Mouse (Mus musculus) heart, embryonic 14.5 days (tissue): ENCODE data around the gene Ulk4. TPM values are rescaled to one million over a fixed set of nuclear protein-coding genes. Genes with fewer than 3 reads are reported as not detected.
"Not testable (repeated sequence)": the region's sequence is repeated elsewhere in the genome, so short reads cannot be mapped to it uniquely, and the experiment has no call there.

Experiments
- ATAC-seq: fragments of 200-750 bp; cut with Nextera tagmentation; 2 replicates; pipeline ENCODE4 v1.8.0; 2017; ENCODE audit warnings: low read depth, moderate TSS enrichment; ENCODE audit not compliant: insufficient number of reproducible peaks, insufficient read depth, low FRiP score
- H3K27ac ChIP-seq, 2 experiments: fragments of 200-500 bp in 1 of 2; fragments of 300-500 bp in 1 of 2; sonication (generic) in 1 of 2; replicated peaks in 1 of 2; 2 replicates each; pipeline ENCODE4 v1.5.1; 2012 to 2014; ENCODE audit warnings: low read depth in 2 of 2, low read length in 2 of 2, control low read depth in 1 of 2, mild to moderate bottlenecking in 1 of 2, mixed read lengths in 1 of 2; ENCODE audit not compliant: control insufficient read depth in 1 of 2, insufficient read depth in 1 of 2
- H3K27me3 ChIP-seq: fragments of 300-500 bp; sonication (generic); 2 replicates; pipeline ENCODE4 v1.6.1; 2014; ENCODE audit warnings: mild to moderate bottlenecking, low read length, control low read depth; ENCODE audit not compliant: control insufficient read depth, insufficient read depth
- H3K36me3 ChIP-seq: fragments of 300-500 bp; sonication (generic); 2 replicates; pipeline ENCODE4 v1.6.1; 2014; ENCODE audit warnings: mild to moderate bottlenecking, control low read depth, low read length, mixed read lengths; ENCODE audit not compliant: control insufficient read depth, insufficient read depth
- H3K4me1 ChIP-seq, 2 experiments: fragments of 200-500 bp in 1 of 2; fragments of 300-500 bp in 1 of 2; sonication (generic) in 1 of 2; 2 replicates each; pipeline ENCODE4 v1.6.1; 2012 to 2014; ENCODE audit warnings: low read length in 2 of 2, control low read depth in 1 of 2, mixed read lengths in 1 of 2; ENCODE audit not compliant: control insufficient read depth in 2 of 2, insufficient read depth in 2 of 2
- H3K4me2 ChIP-seq: fragments of 300-500 bp; sonication (generic); 2 replicates; pipeline ENCODE4 v1.6.1; 2014; ENCODE audit warnings: mild to moderate bottlenecking, low read length
- H3K4me3 ChIP-seq, 2 experiments: fragments of 200-500 bp in 1 of 2; fragments of 300-500 bp in 1 of 2; sonication (generic) in 1 of 2; 2 replicates each; pipeline ENCODE4 v1.5.1; 2012 to 2014; ENCODE audit warnings: low read length in 2 of 2, mild to moderate bottlenecking in 2 of 2, control low read depth in 1 of 2, low read depth in 1 of 2, moderate library complexity in 1 of 2; ENCODE audit not compliant: control insufficient read depth in 1 of 2, insufficient read depth in 1 of 2
- H3K9ac ChIP-seq: fragments of 300-500 bp; sonication (generic); 2 replicates; pipeline ENCODE4 v1.6.1; 2014; ENCODE audit warnings: mild to moderate bottlenecking, low read length
- H3K9me3 ChIP-seq: fragments of 300-500 bp; sonication (generic); 2 replicates; pipeline ENCODE4 v1.6.1; 2016; ENCODE audit warnings: low read length, control low read depth; ENCODE audit not compliant: control insufficient read depth
- WGBS: fragments of 180-500 bp; shearing (Covaris S2); extraction: QIAGEN DNeasy Blood & Tissue Kit; methylation state at CpG from one replicate; pipeline ENCODE4 v1.1.7; 2014; 5-methylcytosine and 5-hydroxymethylcytosine counted together
- polyA plus RNA-seq: library from polyadenylated mRNA; unstranded; fragments of >200 nt; fragmentation: Nextera tagmentation; extraction: Ambion mirVana; gene quantifications from 2 replicates; pipeline ENCODE4 v1.2.1, GENCODE M21; 2014

Gene Ulk4
- polyA plus RNA-seq, 1 experiment from 2014 or later: 95.4 TPM

- H3K4me1 ChIP-seq: peaks cover 10 to 14% of the 10 kb centered on the region in 2 experiments
- H3K4me3 ChIP-seq: no peak overlapping the region
- no peaks in the 10 kb centered on the region for H3K9me3 ChIP-seq
- no peak for ATAC-seq
- no peaks in the 10 kb centered on the region for H3K36me3 ChIP-seq
- H3K27me3 ChIP-seq: no peaks in the 10 kb centered on the region
- no peak overlapping the region for H3K27ac ChIP-seq
- no peak overlapping the region for H3K4me2 ChIP-seq
- 98% methylated on average over 3 of the region's 3 CpGs for WGBS
- no peak overlapping the region for H3K9ac ChIP-seq
Observed at GRCm38 (mm10) chr9:121059286-121059685, 217.7 kb downstream of the Ulk4 start.

GRCm38 (mm10) chr9:121058538-121058937, 218.5 kb downstream of the Ulk4 start:
- peaks cover 10 to 14% of the 10 kb centered on the region in 2 experiments for H3K4me1 ChIP-seq
- H3K9ac ChIP-seq: no peak overlapping the region
- H3K27ac ChIP-seq: no peak overlapping the region
- ATAC-seq: no peak
- H3K9me3 ChIP-seq: no peaks in the 10 kb centered on the region
- no peaks in the 10 kb centered on the region for H3K27me3 ChIP-seq
- no peak overlapping the region for H3K4me3 ChIP-seq
- no peak overlapping the region for H3K4me2 ChIP-seq
- no peaks in the 10 kb centered on the region for H3K36me3 ChIP-seq
- WGBS: 74% methylated on average over 8 of the region's 8 CpGs

- H3K4me3 ChIP-seq: no peak overlapping the region
- H3K27me3 ChIP-seq: no peaks in the 10 kb centered on the region
- H3K9ac ChIP-seq: no peak overlapping the region
- no peaks in the 10 kb centered on the region for H3K9me3 ChIP-seq
- WGBS: 78% methylated on average over 7 of the region's 7 CpGs
- H3K36me3 ChIP-seq: no peaks in the 10 kb centered on the region
- no peak overlapping the region for H3K27ac ChIP-seq
- no peak overlapping the region for H3K4me2 ChIP-seq
- H3K4me1 ChIP-seq: peaks cover 10 to 13% of the 10 kb centered on the region in 2 experiments
- no peak for ATAC-seq
Observed at GRCm38 (mm10) chr9:121058116-121058515, 218.9 kb downstream of the Ulk4 start.

DNA sequence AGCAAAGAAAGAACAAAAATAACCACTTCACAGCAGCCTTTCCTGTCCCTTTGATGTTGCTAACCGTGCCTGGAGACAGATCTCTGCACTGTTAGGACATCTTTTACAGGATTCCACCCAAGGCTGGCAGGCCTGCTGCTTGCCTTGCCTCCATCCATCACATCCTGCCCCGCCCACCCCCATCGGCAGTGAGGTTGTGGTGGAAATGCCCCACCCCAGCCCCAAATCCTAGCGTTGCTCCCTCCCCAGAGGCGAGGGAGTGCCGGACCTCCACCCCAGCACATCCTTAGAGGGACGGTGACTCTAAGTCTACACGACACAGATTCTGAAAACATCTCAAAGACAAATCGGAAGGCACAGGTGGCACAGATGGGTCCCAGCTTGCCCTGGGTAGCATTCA, 219.6 kb downstream of the Ulk4 start:
- Histone ChIP-seq H3K27ac (no peak overlapping the region), H3K4me2 (no peak overlapping the region), H3K9me3 (0 out of 2 replicates have a peak, but pooled peaks cover 3% of the 10 kb centered on the region), H3K36me3 (no peaks in the 10 kb centered on the region), H3K4me1 (peaks cover 5 to 6% of the 10 kb centered on the region in 2 experiments), H3K9ac (no peak overlapping the region), H3K27me3 (no peaks in the 10 kb centered on the region), H3K4me3 (no peak overlapping the region)
- no peak for ATAC-seq
- WGBS: 56% methylated on average over 9 of the region's 9 CpGs

- 81% methylated on average over 3 of the region's 3 CpGs for WGBS
- no peak overlapping the region for H3K27ac ChIP-seq
- H3K4me1 ChIP-seq: no peaks in the 10 kb centered on the region; a peak in 1 of 4 replicates
- H3K36me3 ChIP-seq: no peaks in the 10 kb centered on the region
- no peaks in the 10 kb centered on the region for H3K27me3 ChIP-seq
- 0 out of 2 replicates have a peak, but pooled peaks cover 3% of the 10 kb centered on the region for H3K9me3 ChIP-seq
- H3K4me3 ChIP-seq: no peak overlapping the region
- ATAC-seq: no peak
- H3K4me2 ChIP-seq: no peak overlapping the region
- no peak overlapping the region for H3K9ac ChIP-seq
Observed at GRCm38 (mm10) chr9:121056526-121056925, 220.5 kb downstream of the Ulk4 start.

GRCm38 (mm10) chr9:121056036-121056435, 221.0 kb downstream of the Ulk4 start:
- Histone ChIP-seq H3K9me3 (0 out of 2 replicates have a peak, but pooled peaks cover 3% of the 10 kb centered on the region), H3K9ac (no peak overlapping the region), H3K4me3 (no peak overlapping the region), H3K27ac (no peak overlapping the region), H3K27me3 (no peaks in the 10 kb centered on the region), H3K36me3 (no peaks in the 10 kb centered on the region), H3K4me1 (no peaks in the 10 kb centered on the region; a peak in 1 of 4 replicates), H3K4me2 (no peak overlapping the region)
- WGBS: 69% methylated on average over 5 of the region's 5 CpGs
- ATAC-seq: no peak

GRCm38 (mm10) chr9:121045657-121046056, 231.3 kb downstream of the Ulk4 start:
- not testable (repeated sequence) for H3K4me3 ChIP-seq, H3K9ac ChIP-seq, H3K9me3 ChIP-seq, ATAC-seq, H3K36me3 ChIP-seq, H3K4me2 ChIP-seq, H3K27ac ChIP-seq, H3K4me1 ChIP-seq, H3K27me3 ChIP-seq
- 77% methylated on average over 9 of the region's 9 CpGs for WGBS

GRCm38 (mm10) chr9:121044471-121045206, 232.4 kb downstream of the Ulk4 start:
- ATAC-seq: no peak
- WGBS: 84% methylated on average over 17 of the region's 17 CpGs
- Histone ChIP-seq H3K4me3 (no peak overlapping the region), H3K27ac (no peak overlapping the region), H3K4me1 (no peaks in the 10 kb centered on the region), H3K4me2 (no peak overlapping the region), H3K9me3 (no peaks in the 10 kb centered on the region), H3K27me3 (no peaks in the 10 kb centered on the region), H3K36me3 (no peaks in the 10 kb centered on the region), H3K9ac (no peak overlapping the region)
